Mouse (Mus musculus) olfactory bulb, adult 2 months (tissue): ENCODE measurements around the gene Snrpc.

Experiments
- CTCF ChIP-seq: fragments of 200-500 bp; IDR thresholded peaks from 2 replicates; pipeline ENCODE4 v1.5.1; 2012; ENCODE audit warnings: low read depth, mild to moderate bottlenecking, low read length, moderate library complexity; ENCODE audit not compliant: insufficient read depth
- POLR2A ChIP-seq: fragments of 200-500 bp; IDR thresholded peaks from 2 replicates; pipeline ENCODE4 v1.6.1; 2012; ENCODE audit warnings: mild to moderate bottlenecking, low read depth, low read length, moderate library complexity; ENCODE audit not compliant: insufficient read depth

DNA sequence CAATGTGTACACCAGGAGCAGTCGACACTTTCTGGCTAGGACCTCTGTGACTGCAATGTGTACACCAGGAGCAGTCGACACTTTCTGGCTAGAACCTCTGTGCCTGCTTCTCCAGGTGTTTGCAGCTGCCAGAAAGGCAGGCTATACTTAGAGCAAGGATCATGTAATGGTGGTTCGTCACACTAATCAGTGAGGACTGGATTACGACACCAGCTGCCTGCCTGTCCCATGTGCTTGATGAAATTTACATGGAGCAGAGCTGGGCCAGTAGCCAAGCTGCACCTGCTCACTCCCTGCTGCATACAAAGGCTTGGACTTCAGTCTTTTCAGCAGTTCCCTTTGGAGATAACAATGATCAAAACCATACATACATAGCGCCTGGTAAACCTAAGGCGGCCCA, 41.2 kb upstream of the Snrpc start:
- TF ChIP-seq CTCF (no peak), POLR2A (no peak)
